Mouse (Mus musculus): ENCODE measurements around the gene Coro1b. TPM values are rescaled to one million over a fixed set of nuclear protein-coding genes. Genes with fewer than 3 reads are reported as not detected.

Coro1b gene
- total and polyA plus RNA-seq, 2 experiments from 2014 or later, result 95.2 to 116 TPM

DNA sequence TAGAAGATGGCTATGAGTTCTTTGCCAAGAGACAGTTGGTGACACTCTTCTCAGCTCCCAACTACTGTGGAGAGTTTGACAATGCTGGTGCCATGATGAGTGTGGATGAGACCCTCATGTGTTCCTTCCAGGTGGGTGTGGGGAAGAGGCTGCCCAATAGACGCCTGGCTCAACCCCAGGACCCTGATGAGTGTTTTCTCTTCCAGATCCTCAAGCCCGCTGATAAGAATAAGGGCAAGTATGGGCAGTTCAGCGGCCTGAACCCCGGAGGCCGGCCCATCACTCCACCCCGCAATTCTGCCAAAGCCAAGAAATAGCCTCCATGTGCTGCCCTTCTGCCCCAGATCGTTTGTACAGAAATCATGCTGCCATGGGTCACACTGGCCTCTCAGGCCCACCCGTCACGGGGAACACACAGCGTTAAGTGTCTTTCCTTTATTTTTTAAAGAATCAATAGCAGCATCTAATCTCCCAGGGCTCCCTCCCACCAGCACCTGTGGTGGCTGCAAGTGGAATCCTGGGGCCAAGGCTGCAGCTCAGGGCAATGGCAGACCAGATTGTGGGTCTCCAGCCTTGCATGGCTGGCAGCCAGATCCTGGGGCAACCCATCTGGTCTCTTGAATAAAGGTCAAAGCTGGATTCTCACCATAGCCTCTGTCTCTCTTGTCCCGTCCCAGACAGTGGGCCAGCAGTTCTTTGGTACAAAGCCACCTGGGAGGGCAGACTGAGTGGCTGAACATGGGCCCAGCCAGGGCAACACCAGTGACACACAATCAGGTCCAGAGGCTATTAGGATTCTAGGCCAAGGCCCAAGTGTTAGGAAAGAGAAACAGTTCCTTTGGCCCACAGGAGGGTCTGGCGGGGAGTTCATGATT lies 46.6 kb downstream of the Coro1b start:
- H3K4me1 ChIP-seq (ENCODE audit: insufficient read depth, low read length), result peaks cover 10% of the 10 kb centered on the region
- no peaks in the 10 kb centered on the region for H3K27me3 ChIP-seq (ENCODE audit: insufficient read depth, low read length)
- no peak overlapping the region for H3K4me3 ChIP-seq (ENCODE audit: low read depth, low read length)
- DNase-seq (ENCODE audit: low spot score) (peak; percentile 81), ATAC-seq (ENCODE audit: low FRiP score) (no peak)
- peaks cover 42% of the 10 kb centered on the region for H3K36me3 ChIP-seq (ENCODE audit: insufficient read depth, low read length)
- no peak overlapping the region for H3K27ac ChIP-seq (ENCODE audit: low read depth, low read length)
- 71% methylated on average over 12 of the region's 12 CpGs for WGBS
- TF ChIP-seq CTCF (IDR thresholded peaks at IDR 0.05), result no peak
- no peaks in the 10 kb centered on the region for H3K9me3 ChIP-seq (ENCODE audit: low read length)
- H3K9ac ChIP-seq (replicated peaks; ENCODE audit: low read length, poor library complexity, severe bottlenecking), result no peak overlapping the region
- no peak overlapping the region for H3K4me2 ChIP-seq (ENCODE audit: low read depth, low read length, poor library complexity, severe bottlenecking)

DNA sequence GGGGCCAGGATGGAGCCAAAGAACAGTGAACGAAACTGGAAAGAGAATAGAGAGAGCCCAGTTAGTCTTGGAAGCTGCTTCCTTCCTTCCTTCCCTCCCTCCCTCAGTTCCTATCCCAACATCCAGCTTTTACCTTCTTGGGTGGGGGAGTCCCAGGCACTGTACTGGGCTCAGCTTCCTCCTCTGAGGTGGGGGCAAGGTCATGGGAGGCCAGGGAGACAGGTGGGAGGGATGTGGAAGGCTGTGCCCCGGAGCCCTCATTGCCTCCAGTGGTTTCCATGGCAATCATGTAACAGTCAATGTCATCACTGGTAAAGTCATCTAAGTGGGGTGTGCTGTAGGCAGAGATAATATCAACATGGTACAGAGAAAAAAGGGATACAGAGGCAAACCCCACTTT lies 47.6 kb downstream of the Coro1b start:
- Histone ChIP-seq H3K4me3 (ENCODE audit: low read depth, low read length) (no peak overlapping the region), H3K9me3 (ENCODE audit: low read length) (no peaks in the 10 kb centered on the region), H3K4me1 (ENCODE audit: insufficient read depth, low read length) (peaks cover 16% of the 10 kb centered on the region), H3K9ac (replicated peaks; ENCODE audit: low read length, poor library complexity, severe bottlenecking) (no peak overlapping the region), H3K36me3 (ENCODE audit: insufficient read depth, low read length) (peaks cover 42% of the 10 kb centered on the region), H3K4me2 (ENCODE audit: low read depth, low read length, poor library complexity, severe bottlenecking) (no peak overlapping the region), H3K27ac (ENCODE audit: low read depth, low read length) (no peak overlapping the region), H3K27me3 (ENCODE audit: insufficient read depth, low read length) (no peaks in the 10 kb centered on the region)
- DNase-seq (ENCODE audit: low spot score) (no peak), ATAC-seq (ENCODE audit: low FRiP score) (no peak)
- TF ChIP-seq CTCF (IDR thresholded peaks at IDR 0.05), result no peak
- WGBS, result 73% methylated on average over 2 of the region's 2 CpGs

DNA sequence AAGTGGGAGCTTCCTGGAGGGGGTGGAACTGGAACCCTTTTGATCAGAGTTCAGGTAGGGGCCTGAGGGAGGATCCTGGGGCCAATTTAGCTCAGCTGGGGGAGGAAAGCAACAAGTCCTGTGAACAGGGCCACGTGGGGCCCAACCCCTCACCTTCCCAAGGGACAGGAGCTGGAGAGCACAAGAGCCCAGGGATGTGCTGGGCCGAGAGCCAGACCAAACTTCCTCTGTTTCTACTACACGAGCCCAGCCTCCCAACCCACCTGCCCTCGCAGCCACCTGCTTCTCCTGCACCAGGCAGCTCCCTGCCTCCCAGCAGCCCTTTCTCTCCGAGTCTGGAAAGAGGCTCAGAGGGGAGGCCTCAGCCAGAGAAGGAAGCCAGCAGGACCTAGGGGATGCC lies 48.1 kb downstream of the Coro1b start:
- peaks cover 42% of the 10 kb centered on the region for H3K36me3 ChIP-seq (ENCODE audit: insufficient read depth, low read length)
- H3K27ac ChIP-seq (ENCODE audit: low read depth, low read length), result no peak overlapping the region
- no peak for TF ChIP-seq CTCF (IDR thresholded peaks at IDR 0.05)
- DNase-seq (ENCODE audit: low spot score), result no peak
- WGBS, result 60% methylated on average over 5 of the region's 5 CpGs
- no peak overlapping the region for H3K4me2 ChIP-seq (ENCODE audit: low read depth, low read length, poor library complexity, severe bottlenecking)
- H3K27me3 ChIP-seq (ENCODE audit: insufficient read depth, low read length), result no peaks in the 10 kb centered on the region
- H3K4me1 ChIP-seq (ENCODE audit: insufficient read depth, low read length), result peaks cover 17% of the 10 kb centered on the region
- H3K9me3 ChIP-seq (ENCODE audit: low read length), result no peaks in the 10 kb centered on the region
- no peak overlapping the region for H3K4me3 ChIP-seq (ENCODE audit: low read depth, low read length)
- no peak overlapping the region for H3K9ac ChIP-seq (replicated peaks; ENCODE audit: low read length, poor library complexity, severe bottlenecking)
- no peak for ATAC-seq (ENCODE audit: low FRiP score)

DNA sequence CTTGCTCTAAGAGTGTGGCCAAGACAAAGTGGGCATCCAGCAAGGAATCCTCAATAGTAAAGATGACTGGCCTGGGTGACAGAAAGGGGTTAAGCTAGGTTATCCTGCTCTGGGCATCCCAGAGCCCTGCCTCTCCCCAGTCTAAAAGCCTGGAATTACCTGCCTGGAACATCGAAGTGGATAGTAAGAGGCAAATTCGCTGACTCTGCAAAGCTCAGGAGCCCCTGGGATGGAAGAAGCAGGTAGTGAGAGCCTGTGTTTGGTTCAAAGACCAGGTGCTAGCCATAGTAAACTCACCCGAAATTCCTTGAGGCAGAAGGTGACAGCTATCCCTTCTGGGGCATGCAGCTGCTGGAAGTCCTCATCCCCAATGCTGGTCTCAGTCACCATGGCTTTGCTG lies 48.8 kb downstream of the Coro1b start:
- no peak overlapping the region for H3K4me3 ChIP-seq (ENCODE audit: low read depth, low read length)
- no peak overlapping the region for H3K27ac ChIP-seq (ENCODE audit: low read depth, low read length)
- no peak for ATAC-seq (ENCODE audit: low FRiP score)
- no peaks in the 10 kb centered on the region for H3K9me3 ChIP-seq (ENCODE audit: low read length)
- H3K36me3 ChIP-seq (ENCODE audit: insufficient read depth, low read length), result peaks cover 42% of the 10 kb centered on the region
- TF ChIP-seq CTCF (IDR thresholded peaks at IDR 0.05), result no peak
- no peak overlapping the region for H3K4me2 ChIP-seq (ENCODE audit: low read depth, low read length, poor library complexity, severe bottlenecking)
- no peaks in the 10 kb centered on the region for H3K27me3 ChIP-seq (ENCODE audit: insufficient read depth, low read length)
- no peak overlapping the region for H3K9ac ChIP-seq (replicated peaks; ENCODE audit: low read length, poor library complexity, severe bottlenecking)
- DNase-seq (ENCODE audit: low spot score), result no peak
- 67% methylated on average over 3 of the region's 3 CpGs for WGBS
- peaks cover 17% of the 10 kb centered on the region for H3K4me1 ChIP-seq (ENCODE audit: insufficient read depth, low read length)

DNA sequence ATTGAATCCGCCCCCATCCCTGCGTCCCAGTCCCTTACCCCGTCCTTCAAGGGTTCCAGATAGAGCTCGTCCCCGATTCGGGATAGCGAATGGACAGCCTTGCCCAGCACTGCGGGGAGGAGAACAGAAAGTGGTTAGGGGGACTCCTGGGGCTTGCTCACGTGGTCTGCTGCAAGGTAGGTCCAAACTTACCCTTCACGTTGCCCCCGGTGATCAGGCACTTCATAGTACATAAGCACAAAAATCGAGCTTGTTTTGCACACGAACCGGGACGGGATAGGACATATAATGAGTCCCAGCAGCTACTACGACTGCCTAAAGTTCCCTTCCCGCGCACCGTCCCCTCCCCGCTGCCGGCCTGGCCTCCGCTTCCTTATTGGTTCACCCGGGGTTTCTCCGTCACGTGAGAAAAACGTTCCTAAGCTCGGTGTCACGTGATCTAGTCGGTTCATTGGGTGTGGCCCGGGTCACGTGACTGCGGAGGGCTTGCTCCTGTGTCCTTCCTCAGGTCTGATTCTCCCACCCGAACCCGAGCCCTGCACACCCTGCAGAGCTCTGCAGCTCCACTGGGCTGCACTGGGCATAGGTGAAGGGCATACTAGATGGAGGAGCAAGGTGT lies 53.0 kb downstream of the Coro1b start, which contains the start of gene Rad9a:
Gene Rad9a, minus strand, starts transcription at position 372 of the 619 bp plus-strand sequence.
- H3K36me3 ChIP-seq (ENCODE audit: insufficient read depth, low read length), result peaks cover 17% of the 10 kb centered on the region
- H3K9ac ChIP-seq (replicated peaks; ENCODE audit: low read length, poor library complexity, severe bottlenecking), result peak within 1 kb of the TSS; percentile 62
- peak within 1 kb of the TSS; percentile 51 for H3K27ac ChIP-seq (ENCODE audit: low read depth, low read length)
- H3K4me2 ChIP-seq (ENCODE audit: low read depth, low read length, poor library complexity, severe bottlenecking), result peak within 1 kb of the TSS; percentile 91
- ATAC-seq (ENCODE audit: low FRiP score) (peak; percentile 82), DNase-seq (ENCODE audit: low spot score) (peak; percentile 98)
- no peaks in the 10 kb centered on the region for H3K9me3 ChIP-seq (ENCODE audit: low read length)
- peaks cover 4% of the 10 kb centered on the region; the same call in 1 of the 2 replicates for H3K27me3 ChIP-seq (ENCODE audit: insufficient read depth, low read length)
- under 1% methylated on average over 34 of the region's 34 CpGs for WGBS
- peak; percentile 3; the same call in 1 of the 2 replicates for TF ChIP-seq CTCF (IDR thresholded peaks at IDR 0.05)
- H3K4me3 ChIP-seq (ENCODE audit: low read depth, low read length), result peak within 1 kb of the TSS; percentile 47
- peaks cover 10% of the 10 kb centered on the region for H3K4me1 ChIP-seq (ENCODE audit: insufficient read depth, low read length)

DNA sequence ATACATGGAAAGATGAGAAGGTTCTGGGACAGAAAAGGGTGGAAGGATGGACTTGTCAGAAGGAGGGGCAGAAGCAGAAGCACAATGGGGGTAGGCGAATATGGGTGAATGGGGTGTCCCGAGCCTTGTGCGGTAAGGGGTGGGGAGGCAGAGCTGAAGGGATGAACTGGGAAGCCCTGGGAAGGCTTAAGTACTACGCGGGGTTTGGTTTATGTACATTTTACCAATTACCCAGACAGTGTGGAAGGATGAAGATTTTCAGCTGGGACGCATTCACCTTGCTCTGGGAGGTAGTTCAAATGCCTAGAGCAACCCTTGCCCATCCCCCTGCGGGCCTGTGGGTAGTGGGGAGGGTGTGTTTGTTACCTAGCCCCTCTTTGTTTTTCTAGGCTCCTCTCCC lies 53.7 kb downstream of the Coro1b start:
- Histone ChIP-seq H3K4me1 (ENCODE audit: insufficient read depth, low read length) (peaks cover 10% of the 10 kb centered on the region), H3K4me3 (ENCODE audit: low read depth, low read length) (peak overlapping the region; percentile 47), H3K9ac (replicated peaks; ENCODE audit: low read length, poor library complexity, severe bottlenecking) (peak overlapping the region; percentile 62), H3K4me2 (ENCODE audit: low read depth, low read length, poor library complexity, severe bottlenecking) (peak overlapping the region; percentile 91), H3K9me3 (ENCODE audit: low read length) (no peaks in the 10 kb centered on the region), H3K27me3 (ENCODE audit: insufficient read depth, low read length) (peaks cover 4% of the 10 kb centered on the region; the same call in 1 of the 2 replicates), H3K27ac (ENCODE audit: low read depth, low read length) (peak overlapping the region; percentile 51; the same call in 1 of the 2 replicates), H3K36me3 (ENCODE audit: insufficient read depth, low read length) (peaks cover 9% of the 10 kb centered on the region)
- 30% methylated on average over 7 of the region's 7 CpGs for WGBS
- ATAC-seq (ENCODE audit: low FRiP score) (no peak), DNase-seq (ENCODE audit: low spot score) (no peak)
- no peak for TF ChIP-seq CTCF (IDR thresholded peaks at IDR 0.05)

Data from midbrain, postnatal 0 days (tissue).